Mouse (Mus musculus) kidney, embryonic 14.5 days (tissue): ENCODE results near the gene 4932429P05Rik. TPM values are rescaled to one million over a fixed set of nuclear protein-coding genes. Genes with fewer than 3 reads are reported as not detected.

ENCODE experiments used
- ATAC-seq: fragments of 200-750 bp; cut with Nextera tagmentation; 2 replicates; pipeline ENCODE4 v1.8.0; 2017; ENCODE audit warnings: moderate number of reproducible peaks, mild to moderate bottlenecking, moderate TSS enrichment, moderate library complexity; ENCODE audit not compliant: low FRiP score, low TSS enrichment
- H3K27ac ChIP-seq: fragments of 300-500 bp; sonication (generic); 2 replicates; pipeline ENCODE4 v1.5.1; 2014; ENCODE audit warnings: low read depth, mild to moderate bottlenecking, low read length, moderate library complexity, mixed read lengths
- H3K27me3 ChIP-seq: fragments of 300-500 bp; sonication (generic); 2 replicates; pipeline ENCODE4 v1.6.1; 2014; ENCODE audit warnings: mild to moderate bottlenecking, low read length; ENCODE audit not compliant: control insufficient read depth, insufficient read depth
- H3K36me3 ChIP-seq: fragments of 300-500 bp; sonication (generic); 2 replicates; pipeline ENCODE4 v1.6.1; 2014; ENCODE audit warnings: low read length, mixed read lengths; ENCODE audit not compliant: control insufficient read depth, insufficient read depth
- H3K4me1 ChIP-seq: fragments of 300-500 bp; sonication (generic); 2 replicates; pipeline ENCODE4 v1.6.1; 2014; ENCODE audit warnings: low read length, mixed read lengths; ENCODE audit not compliant: control insufficient read depth, insufficient read depth
- H3K4me2 ChIP-seq: fragments of 300-500 bp; sonication (generic); replicated peaks from 2 replicates; pipeline ENCODE4 v1.6.1; 2014; ENCODE audit warnings: low read depth, mild to moderate bottlenecking, low read length
- H3K4me3 ChIP-seq: fragments of 300-500 bp; sonication (generic); 2 replicates; pipeline ENCODE4 v1.5.1; 2014; ENCODE audit warnings: mild to moderate bottlenecking, low read length
- H3K9ac ChIP-seq: fragments of 300-500 bp; sonication (generic); 2 replicates; pipeline ENCODE4 v1.6.1; 2014; ENCODE audit warnings: low read depth, mild to moderate bottlenecking, low read length, moderate library complexity
- H3K9me3 ChIP-seq: fragments of 300-500 bp; sonication (generic); 2 replicates; pipeline ENCODE4 v1.6.1; 2016; ENCODE audit warnings: low read length; ENCODE audit not compliant: control insufficient read depth
- polyA plus RNA-seq: library from polyadenylated mRNA; unstranded; fragments of >200 nt; fragmentation: Nextera tagmentation; extraction: Ambion mirVana; gene quantifications from 2 replicates; pipeline ENCODE4 v1.2.1, GENCODE M21; 2014

4932429P05Rik gene
- polyA plus RNA-seq: not detected in 2 replicates

DNA sequence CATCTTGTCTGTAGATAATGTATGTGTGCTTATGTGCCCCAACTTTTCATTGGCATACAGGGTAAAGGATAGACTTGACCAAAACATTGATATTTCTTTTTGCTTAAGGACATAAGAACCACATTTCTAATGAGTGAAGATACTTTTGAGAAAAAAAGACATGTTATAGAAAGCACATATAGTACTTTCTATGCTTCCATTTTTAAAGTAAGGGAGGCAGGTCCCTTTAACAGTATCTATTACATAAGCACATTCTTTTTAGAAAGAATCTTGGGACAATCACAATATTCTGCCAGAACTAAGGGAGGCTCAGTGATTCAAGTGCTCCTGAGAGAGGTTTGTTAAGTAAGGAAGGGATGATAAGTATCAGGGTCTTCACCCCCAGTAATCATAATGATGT lies at the start of gene 4932429P05Rik:
4932429P05Rik (plus strand) TSS at position 301 of the 400 bp plus-strand sequence.
- Histone ChIP-seq H3K4me3 (no peak within 1 kb of the TSS), H3K27me3 (no peaks in the 10 kb centered on the region), H3K9me3 (no peaks in the 10 kb centered on the region), H3K9ac (no peak within 1 kb of the TSS), H3K4me2 (no peak within 1 kb of the TSS), H3K4me1 (no peaks in the 10 kb centered on the region), H3K27ac (no peak within 1 kb of the TSS), H3K36me3 (no peaks in the 10 kb centered on the region)
- ATAC-seq: no peak

Other genes starting within 250 kb of the 4932429P05Rik start
- not detected in 2 replicates for gene 4930415L06Rik, start 180.6 kb downstream of the 4932429P05Rik start, polyA plus RNA-seq